Mouse (Mus musculus) CD4-positive, CD25-positive, alpha-beta regulatory T cell, adult 4 months (primary cell): Measurements from ENCODE around the gene Gdpd5. TPM values are rescaled to one million over a fixed set of nuclear protein-coding genes. Genes with fewer than 3 reads are reported as not detected.

ENCODE experiments used
- ATAC-seq: one replicate; pipeline ENCODE4 v1.8.0; 2017
- polyA plus RNA-seq, 2 experiments: library from polyadenylated mRNA; unstranded; fragments of 100-300 nt; shearing (Covaris generic); gene quantifications; one replicate each; pipeline ENCODE4 v1.2.1; 2017

Gene Gdpd5
- polyA plus RNA-seq, 2 experiments from 2014 or later: 13.6 to 21.0 TPM

DNA sequence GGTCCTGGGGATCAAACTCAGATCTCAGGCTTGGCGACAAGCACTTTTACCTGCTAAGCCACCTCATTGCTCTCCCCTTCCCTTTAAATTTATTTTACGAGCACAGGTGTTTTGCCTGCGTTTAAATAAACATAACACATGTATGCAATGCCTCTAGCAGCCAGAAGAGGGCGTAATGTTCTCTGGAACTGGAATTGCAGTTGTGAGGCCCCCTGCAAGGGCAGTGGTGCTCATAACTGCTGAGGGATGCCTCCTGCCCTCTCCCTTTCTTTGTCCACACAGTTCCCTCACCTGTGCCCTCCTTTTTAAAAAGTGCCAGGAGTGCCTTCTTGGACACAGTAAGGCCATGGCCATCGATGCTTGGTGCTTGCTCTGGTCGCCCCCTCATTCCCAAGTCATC is 62.8 kb downstream of the Gdpd5 start:
- no peak for ATAC-seq

DNA sequence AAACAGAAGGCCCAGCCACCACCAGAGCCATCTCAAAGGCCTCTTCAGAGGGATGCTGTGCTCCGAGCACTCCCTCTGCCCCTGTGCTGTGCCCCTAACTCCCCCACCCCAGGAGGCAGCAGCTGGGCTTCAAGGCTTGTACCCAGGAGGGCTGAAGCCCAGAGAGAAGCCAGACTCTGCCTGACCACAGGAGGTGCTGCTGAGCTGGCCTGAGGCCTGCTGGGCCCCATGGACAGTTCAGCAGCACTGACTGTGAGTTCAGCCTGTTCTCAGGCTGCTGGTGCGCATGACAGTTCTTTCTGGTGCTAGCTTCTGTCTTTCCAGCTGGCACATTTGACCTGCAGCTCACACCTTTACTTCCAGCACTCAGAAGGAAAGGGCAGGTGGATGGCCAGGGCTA is 64.6 kb downstream of the Gdpd5 start:
- no peak for ATAC-seq

DNA sequence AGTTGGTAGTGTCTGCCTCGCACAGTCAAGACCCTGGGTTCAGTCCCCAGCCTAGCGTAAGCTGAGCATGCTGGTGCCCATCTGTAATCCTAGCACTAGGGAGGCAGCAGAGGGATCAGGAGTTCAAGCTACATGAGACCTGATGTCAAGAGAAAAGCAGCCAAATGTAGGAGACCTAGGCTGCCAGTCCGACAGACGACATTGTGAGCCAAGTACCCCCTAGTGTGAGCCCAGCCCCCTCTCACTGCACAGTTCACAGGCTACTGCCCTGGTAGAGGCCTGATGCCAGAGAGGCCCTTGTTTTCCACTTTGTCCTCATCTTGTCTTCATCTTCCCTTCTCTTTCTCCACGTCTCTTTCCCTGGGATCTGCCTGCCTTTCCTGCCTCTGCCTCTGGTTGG is 66.1 kb downstream of the Gdpd5 start:
- no peak for ATAC-seq

DNA sequence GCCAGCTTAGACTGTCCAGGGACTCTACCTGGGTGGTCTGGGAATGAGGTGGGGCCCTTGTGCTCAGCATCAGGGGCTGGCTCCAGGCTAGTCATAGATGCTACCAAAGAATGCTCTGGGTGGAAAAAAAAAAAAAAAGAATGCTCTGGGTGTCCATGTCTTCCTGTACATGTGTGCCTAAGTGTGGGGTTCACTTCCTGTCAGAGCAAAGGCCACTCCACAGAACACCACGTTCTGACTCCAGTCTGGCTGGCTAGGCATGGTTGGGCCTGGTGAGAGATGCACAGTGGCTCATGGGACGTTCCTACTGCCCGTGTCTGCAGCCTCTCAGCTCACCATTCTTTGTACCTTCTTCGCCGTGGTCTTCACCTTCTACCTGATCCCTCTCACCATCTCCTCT is 67.4 kb downstream of the Gdpd5 start:
- ATAC-seq: peak; percentile 71

DNA sequence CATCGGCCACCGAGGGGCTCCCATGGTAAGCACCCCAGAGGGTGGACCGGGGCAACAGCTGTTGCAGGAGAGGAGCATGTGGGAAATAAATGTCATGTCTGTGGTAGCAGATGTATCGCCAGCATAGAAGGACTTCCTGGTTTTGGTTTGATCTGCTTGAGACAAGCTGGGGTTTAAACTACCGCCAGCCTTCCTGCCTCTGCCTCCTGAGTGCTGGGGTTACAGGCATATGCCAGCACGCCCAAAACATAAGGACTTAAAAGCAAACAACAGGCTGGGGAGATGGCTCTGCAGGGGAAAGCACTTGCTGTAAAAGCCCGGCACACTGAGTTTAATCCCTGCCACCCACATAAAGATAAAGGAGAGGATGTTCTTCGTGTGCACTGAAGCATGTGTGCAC is 67.8 kb downstream of the Gdpd5 start:
- ATAC-seq: peak; percentile 71

DNA sequence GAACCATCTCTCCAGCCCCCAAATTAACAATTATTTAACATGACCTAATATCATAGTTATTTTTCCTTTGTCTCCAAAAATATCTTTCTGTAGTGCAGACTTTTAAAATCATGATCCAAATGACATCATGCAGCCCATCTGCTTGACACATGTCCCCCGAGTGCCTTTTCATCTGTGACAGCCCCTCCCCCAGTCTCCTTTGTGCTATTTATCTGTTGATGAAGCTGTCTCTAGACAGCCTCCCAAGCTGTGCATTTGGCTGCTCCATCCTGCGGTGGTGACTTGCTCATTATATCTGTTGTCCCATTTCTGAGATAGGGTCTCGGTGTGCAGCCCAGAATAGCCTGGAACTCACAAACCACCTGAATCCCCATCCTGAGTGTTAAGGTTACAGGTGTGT is 68.5 kb downstream of the Gdpd5 start:
- no peak for ATAC-seq

DNA sequence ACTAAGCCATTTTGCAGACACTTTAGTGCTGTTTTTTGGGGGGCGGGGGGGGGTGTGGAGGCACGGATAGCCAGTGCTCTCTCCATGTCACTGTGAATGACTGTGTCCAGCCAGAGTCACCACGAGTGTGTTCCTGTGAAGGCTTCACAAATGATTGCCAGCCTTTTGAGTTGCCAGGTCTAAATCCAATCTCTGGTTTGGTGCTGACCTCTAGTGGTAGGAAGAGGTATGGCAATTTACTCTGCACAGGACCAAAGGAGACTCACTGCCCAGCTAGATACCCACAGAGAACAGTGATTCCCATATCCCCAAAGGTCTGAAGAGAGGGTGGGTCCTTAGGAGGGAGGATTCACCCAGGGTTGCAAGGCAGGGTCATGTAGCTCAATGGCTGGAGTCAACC is 69.5 kb downstream of the Gdpd5 start:
- peak; percentile 58 for ATAC-seq

DNA sequence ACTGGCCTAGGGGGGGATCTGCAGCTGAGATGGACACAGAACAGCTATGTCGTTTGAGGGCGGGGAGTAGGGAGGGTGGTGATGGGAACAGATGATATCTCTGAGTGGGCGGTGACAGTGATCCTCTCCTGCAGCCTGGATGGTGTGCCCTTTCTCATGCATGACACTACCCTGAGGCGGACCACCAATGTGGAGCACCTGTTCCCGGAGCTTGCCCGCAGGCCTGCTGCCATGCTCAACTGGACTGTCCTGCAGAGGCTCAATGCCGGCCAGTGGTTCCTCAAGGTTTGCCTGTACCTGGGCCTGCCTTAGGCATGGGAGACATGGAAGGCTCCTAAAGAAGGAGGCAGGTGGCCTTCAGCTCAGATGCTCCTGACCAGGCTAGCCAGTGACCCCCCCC is 71.6 kb downstream of the Gdpd5 start:
- no peak for ATAC-seq

DNA sequence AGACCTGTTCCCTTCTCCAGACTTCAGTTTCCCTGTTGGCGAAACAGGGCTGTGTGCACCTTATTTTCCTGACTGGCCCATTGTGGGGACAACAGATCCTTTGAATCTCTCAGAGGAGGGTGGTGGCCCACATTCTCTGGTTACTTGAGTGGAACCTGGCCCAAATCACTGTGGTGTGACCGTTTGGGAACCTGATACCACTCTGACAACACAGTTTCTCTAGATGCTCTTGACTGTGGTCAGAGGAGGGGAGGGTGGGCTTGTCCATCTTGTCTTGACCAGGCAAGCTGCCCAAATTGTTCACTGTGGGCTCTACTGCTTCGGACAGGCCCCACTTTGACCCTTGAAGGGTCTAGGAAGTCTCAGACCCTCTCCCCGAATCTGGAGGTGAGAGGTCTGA is 72.8 kb downstream of the Gdpd5 start:
- ATAC-seq: no peak

DNA sequence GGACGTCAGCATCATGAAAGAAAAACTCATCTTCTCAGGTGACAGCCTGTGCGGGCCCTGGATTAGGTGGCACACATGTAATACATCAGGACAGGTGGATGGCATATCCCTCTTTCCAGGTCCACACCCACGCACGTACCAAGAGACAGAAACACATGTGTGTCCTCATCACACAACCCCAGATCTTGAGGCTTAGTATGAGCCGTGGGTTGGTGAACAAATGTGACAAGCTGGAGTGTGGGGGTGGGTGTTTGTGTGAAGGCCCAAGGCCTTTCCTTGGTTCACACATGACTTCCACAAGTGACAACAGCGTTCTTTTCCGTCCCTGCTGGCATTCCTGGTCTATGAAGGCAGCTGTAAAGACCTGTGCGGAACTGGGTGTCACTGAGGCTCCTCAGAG is 77.6 kb downstream of the Gdpd5 start:
- no peak for ATAC-seq

DNA sequence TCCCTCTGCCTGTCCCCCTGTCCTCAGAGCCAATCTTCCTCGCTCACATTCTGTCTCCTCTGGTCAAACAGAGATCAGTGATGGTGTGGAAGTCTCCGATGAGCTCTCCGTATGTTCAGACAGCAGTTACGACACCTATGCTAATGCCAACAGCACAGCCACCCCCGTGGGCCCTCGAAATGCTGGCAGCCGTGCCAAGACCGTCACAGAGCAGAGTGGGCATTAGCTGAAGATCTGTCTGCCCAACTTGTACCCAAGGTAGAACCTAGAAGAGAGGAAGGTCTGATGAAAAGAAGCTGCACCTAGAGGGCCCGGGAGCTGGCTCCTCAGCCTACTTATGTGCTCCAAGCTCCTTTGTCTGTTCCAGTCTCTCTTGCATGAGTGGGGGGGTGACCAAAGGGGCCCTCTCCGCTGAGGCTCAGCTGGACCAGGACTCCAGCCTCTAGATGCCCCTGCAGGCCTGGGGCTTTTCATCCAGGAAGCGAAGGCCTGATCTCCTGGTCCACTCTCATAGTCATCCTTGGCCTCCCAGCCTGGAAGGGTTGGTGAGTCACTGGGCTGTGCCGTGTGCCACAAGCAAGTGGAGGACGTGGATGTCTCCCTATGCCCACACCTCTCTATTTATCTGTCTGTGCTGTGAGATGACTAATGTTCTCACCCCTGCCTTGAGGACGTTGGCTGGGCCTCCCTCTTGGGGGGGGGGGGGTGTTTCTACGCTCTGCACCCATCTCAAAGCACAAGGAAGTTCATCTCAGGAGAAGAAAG is 78.9 kb downstream of the Gdpd5 start:
- ATAC-seq: no peak

DNA sequence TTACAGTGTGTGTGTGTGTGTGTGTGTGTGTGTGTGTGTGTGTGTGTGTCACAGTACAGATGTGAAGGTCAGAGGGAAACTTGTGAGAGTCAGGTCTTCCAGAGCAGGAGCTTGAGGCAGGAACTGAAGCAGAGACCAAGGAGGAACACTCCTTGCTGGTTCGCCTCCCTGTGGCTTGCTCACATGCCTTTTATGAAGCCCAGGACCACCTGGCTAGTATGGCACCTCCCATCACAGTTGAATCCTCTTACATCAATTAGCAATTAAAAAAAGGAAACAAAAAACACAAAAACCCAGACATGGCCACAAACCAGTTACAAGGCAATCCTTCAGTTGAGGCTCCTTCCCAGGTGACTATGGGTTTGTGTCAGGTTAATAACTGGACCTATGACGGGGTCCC is 81.9 kb downstream of the Gdpd5 start:
- ATAC-seq: no peak

DNA sequence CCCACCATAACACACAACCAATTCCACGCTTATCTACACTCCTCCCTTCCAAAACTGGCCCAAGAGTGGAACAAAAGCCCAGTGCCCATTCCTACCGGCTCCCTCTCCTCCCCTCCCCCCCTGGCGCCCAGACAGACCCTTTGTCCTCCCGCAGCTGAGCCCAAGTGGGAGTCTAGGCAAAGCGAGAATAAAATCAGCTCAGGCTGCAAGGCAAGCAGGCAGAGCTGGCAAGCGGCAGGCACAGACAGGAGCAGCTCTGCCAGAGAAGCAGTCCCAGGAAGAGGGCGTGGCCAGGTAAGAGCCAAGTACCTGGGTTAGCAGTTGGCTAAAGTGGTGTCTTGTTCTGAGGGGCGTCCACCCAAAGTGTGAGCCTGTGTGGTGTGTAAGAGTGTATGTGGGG is 84.6 kb downstream of the Gdpd5 start, which contains the start of gene Klhl35:
TSS of gene Klhl35 (plus strand) at position 194 of the 400 bp plus-strand sequence.
- ATAC-seq: no peak

DNA sequence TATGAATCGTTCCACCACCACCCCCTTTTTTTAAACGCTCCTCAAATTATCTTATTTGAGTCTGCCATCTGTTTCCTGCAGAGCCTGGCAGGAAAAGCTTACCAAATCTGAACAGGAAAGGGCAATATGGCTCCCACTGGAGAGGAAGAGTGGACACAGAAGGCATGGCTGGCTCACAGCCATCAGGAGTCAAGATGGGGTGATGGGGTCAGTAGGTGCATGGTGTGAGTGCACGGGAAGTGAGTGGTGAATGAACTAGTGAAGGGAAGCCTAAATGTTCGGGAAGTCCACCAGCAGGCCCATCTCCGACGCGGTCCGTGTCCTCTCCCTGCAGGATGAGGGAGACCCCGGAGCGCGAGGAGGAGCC is 86.7 kb downstream of the Gdpd5 start:
- ATAC-seq: peak; percentile 14

DNA sequence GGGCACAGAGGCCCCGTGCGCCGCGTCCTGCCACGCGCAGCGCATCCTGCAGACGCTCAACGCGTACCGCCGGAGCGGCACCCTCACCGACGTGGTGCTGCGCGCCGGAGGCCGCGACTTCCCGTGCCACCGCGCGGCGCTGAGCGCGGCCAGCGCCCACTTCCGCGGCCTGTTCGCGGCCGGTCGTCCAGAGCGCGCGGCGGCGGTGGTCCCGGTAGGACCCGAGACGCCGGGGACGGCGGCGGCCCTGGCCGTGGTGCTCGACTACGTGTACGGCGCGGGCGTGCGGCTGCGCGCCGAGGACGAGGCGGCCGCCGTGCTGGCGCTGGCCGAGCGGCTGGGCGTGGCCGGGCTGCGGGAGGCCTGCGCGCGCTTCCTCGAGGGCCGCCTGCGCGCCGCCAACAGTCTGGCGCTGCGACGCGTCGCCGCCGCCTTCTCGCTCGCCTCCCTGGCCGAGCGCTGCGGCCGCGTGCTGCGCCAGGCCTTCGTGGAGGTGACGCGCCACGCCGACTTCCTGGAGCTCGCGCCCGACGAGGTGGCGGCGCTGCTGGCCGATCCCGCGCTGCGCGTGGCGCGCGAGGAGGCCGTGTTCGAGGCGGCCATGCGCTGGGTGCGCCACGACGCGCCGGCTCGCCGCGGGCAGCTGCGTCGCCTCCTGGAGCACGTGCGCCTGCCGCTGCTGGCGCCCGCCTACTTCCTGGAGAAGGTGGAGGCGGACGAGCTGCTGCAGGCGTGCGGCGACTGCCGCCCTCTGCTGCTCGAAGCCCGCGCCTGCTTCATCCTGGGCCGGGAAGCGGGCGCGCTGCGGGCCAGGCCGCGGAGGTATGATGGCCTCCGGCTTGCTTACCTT is 87.3 kb downstream of the Gdpd5 start:
- peak; percentile 77 for ATAC-seq

DNA sequence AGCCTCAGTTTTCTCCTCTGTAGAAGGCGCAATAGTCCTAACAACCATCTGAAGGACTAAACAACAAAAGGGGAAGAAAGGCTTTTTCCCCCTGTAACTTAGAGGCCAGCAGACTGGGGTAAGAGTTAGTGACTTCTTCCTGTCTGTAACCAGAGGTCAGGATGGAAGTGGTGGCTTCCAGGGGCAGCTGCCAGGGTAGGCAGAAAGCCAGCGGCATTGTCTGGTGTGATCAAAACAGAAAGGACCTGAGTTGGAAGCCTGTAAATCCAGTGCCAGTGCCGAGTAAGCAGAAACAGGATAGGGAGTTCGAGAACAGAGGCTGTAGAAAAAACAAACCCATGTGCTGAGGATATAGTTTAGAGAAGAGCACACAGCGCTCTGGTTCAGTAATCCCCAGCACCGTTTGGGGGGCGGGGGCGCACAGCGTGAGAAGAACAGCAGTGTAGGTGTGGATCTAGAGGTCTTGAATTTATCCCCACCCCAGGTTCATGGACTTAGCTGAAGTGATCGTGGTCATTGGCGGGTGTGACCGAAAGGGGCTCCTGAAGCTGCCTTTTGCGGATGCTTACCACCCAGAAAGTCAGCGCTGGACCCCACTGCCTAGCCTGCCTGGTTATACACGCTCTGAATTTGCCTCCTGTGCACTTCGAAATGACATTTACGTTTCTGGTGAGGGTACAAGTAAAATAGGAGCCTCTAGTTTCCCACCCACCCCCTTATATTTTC is 88.6 kb downstream of the Gdpd5 start:
- ATAC-seq: no peak

DNA sequence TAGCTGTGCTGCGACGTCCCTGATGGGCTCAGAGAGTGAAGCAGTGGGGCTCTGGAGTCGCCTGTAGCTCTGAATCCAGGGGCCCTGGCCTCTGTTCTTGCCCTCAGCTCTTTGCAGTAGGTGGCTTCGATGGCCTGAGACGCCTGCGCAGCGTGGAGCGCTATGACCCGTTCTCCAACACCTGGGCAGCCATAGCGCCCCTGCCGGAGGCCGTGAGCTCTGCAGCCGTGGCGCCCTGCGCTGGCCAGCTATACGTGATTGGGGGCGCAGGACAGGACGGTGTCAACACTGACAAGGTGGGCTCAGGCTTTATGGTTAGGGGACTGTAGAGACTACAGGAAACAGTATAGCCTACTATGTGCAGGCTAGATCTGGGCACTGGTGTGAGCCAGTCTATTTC is 90.4 kb downstream of the Gdpd5 start:
- ATAC-seq: no peak

DNA sequence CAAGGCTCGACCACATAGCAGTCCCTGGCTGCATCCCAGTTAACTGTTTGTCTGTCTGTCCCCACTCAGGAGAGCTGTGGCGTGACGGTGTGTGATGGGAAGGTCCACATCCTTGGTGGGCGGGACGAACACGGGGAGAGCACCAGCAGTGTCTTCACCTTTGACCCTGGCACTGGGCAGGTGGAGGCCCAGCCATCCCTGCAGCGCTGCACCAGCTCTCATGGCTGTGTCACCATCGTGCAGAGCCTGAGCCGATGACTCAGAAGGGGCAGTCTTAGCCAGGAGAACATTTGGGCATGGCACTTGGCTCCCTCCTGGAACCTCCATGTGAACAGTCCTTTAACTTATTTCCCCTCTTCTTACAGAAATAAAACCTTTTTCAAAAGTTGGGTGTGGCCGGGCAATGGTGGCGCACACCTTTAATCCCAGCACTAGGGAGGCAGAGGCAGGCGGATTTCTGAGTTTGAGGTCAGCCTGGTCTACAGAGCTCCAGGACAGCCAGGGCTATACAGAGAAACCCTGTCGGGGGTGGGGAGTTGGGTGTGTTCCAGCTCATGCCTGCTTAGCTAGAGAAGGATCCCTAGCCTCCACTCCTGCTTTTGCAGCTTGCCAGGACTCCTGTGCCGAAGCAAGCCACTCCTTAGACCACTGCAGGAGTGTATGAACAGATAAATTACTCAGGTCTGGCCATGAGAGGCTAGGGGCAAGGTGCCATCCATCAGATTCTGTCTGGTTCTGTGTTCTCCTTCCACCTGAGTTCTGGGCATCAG is 92.6 kb downstream of the Gdpd5 start:
- no peak for ATAC-seq

DNA sequence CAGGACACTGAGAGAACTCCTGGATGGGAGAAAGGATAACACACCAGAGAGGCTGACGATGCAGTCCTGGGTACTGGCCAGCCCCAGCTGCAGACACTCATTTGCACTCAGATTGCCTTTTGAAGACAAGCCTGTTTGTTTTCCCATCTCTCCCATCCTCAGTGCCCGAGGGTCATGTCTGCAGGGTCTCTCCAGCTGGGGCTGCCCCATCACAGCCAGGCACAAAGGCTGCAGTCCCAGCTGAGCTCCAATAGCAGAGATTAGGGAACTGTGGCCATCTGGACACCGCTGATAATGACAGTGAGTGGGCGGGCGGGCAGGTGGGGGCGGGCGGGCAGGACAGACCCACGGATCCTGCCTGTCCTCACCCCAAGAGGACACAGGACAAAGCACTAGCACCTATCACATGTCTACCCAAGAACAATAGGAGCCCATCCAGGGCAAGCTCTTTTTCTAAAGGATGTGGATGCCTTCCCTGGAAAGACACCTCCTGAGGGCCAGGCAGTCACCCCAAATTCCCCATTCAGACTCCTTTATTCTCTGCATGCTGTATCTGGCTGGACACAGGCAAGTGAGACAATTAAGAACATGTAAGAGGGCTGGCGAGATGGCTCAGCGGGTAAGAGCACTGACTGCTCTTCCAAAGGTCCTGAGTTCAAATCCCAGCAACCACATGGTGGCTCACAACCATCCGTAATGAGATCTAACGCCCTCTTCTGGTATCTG is 93.8 kb downstream of the Gdpd5 start:
- no peak for ATAC-seq

DNA sequence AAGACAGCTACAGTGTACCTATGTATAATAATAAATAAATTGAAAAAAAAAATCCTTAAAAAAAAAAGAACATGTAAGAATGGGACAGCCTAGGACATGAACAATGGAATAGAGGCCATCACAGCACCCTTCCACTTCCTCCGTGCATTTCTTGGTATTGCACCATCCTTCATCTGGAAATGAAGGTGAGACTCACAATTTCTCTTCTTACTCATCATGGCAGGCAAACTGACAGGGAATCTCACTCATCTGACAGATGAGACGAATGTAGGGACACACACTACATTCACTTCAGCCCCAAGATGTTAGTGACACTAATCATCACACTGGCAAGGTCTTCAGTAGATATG is 94.3 kb downstream of the Gdpd5 start:
- ATAC-seq: no peak

DNA sequence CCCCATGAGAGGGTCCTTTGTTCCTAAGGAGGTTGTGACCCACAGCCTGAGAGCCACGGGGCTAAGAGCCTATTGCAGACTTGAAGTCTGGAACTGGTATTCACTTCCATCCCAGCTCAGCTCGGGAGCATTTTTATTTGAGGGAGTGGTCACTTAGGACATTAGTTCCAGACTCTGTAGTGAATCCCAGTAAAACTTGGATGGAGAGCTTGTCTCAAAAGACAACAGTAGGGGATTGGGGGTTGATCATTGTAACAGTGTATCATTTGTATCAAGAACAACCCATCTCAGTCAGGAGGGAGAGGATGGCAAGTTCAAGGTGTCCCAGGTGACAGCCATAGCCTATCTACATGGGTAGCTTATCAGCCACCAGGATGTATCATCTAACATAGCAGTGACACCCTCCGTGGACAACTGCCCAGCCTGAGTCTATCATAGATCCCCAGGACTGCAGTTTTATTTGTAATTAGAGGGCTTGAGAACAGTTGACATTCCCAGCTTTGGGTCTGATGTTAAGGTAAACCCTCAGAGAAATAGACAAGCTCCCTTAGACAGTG is 95.4 kb downstream of the Gdpd5 start:
- ATAC-seq: no peak

DNA sequence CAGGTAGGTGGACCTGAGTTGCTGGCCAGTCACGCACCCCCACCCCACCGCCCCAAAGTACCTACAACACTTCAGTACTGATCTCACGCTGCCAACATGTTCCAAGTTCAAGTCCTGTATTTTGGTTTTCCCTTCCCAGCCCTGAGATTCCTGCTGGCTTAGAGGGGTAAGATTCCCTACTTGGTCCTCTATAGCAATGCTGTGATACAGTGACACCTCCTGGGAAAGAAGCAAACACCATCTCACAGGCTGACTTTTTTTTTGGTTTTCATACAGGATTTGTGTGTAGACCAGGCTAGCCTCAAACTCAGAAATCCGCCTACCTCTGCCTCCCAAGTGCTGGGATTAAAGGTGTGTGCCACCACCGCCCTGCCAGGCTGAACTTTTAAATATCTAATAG is 96.0 kb downstream of the Gdpd5 start:
- ATAC-seq: no peak
